Mouse (Mus musculus): ENCODE measurements around the gene Ptpn11. TPM values are rescaled to one million over a fixed set of nuclear protein-coding genes. Genes with fewer than 3 reads are reported as not detected.
A peak's percentile ranks its signal among the peaks of the same experiment; 100 is the strongest.

Gene Ptpn11
- polyA plus RNA-seq, 1 experiment from 2014 or later, result 17.4 TPM

GRCm38 (mm10) chr5:121172835-121173234 lies 18.4 kb downstream of the Ptpn11 start:
- H3K9ac ChIP-seq (ENCODE audit: low read length), result no peak overlapping the region
- H3K36me3 ChIP-seq (ENCODE audit: control insufficient read depth, insufficient read depth), result peaks cover 13% of the 10 kb centered on the region
- no peaks in the 10 kb centered on the region for H3K9me3 ChIP-seq (replicated peaks; ENCODE audit: control insufficient read depth, low read length)
- no peak overlapping the region for H3K4me2 ChIP-seq (ENCODE audit: low read depth, low read length)
- peaks cover 3% of the 10 kb centered on the region; the same call in 1 of the 2 replicates for H3K4me1 ChIP-seq (ENCODE audit: control insufficient read depth, insufficient read depth, low read length)
- H3K27me3 ChIP-seq (ENCODE audit: control insufficient read depth, insufficient read depth, low read length), result no peaks in the 10 kb centered on the region
- H3K4me3 ChIP-seq (ENCODE audit: low read length), result no peak overlapping the region
- H3K27ac ChIP-seq (ENCODE audit: low read length), result no peak overlapping the region
- WGBS, result 80% methylated on average over 4 of the region's 4 CpGs
- no peak for ATAC-seq (replicated peaks; ENCODE audit: extremely low read depth, insufficient read depth, low FRiP score)

- Histone ChIP-seq H3K9ac (ENCODE audit: low read length) (no peak overlapping the region), H3K4me1 (ENCODE audit: control insufficient read depth, insufficient read depth, low read length) (0 out of 2 replicates have a peak, but pooled peaks cover under 1% of the 10 kb centered on the region), H3K27ac (ENCODE audit: low read length) (no peak overlapping the region), H3K4me2 (ENCODE audit: low read depth, low read length) (no peak overlapping the region), H3K27me3 (ENCODE audit: control insufficient read depth, insufficient read depth, low read length) (no peaks in the 10 kb centered on the region), H3K9me3 (replicated peaks; ENCODE audit: control insufficient read depth, low read length) (no peaks in the 10 kb centered on the region), H3K4me3 (ENCODE audit: low read length) (no peak overlapping the region), H3K36me3 (ENCODE audit: control insufficient read depth, insufficient read depth) (peaks cover 30% of the 10 kb centered on the region)
- no peak for ATAC-seq (replicated peaks; ENCODE audit: extremely low read depth, insufficient read depth, low FRiP score)
- 78% methylated on average over 2 of the region's 2 CpGs for WGBS
These were observed 21.6 kb downstream of the Ptpn11 start for GRCm38 (mm10) chr5:121169588-121169987.

GRCm38 (mm10) chr5:121166884-121167283 lies 24.3 kb downstream of the Ptpn11 start:
- no peak overlapping the region for H3K4me3 ChIP-seq (ENCODE audit: low read length)
- H3K4me1 ChIP-seq (ENCODE audit: control insufficient read depth, insufficient read depth, low read length), result no peaks in the 10 kb centered on the region
- no peak for ATAC-seq (replicated peaks; ENCODE audit: extremely low read depth, insufficient read depth, low FRiP score)
- H3K9ac ChIP-seq (ENCODE audit: low read length), result no peak overlapping the region
- WGBS, result 95% methylated on average over 6 of the region's 6 CpGs
- H3K9me3 ChIP-seq (replicated peaks; ENCODE audit: control insufficient read depth, low read length), result no peaks in the 10 kb centered on the region
- no peak overlapping the region for H3K4me2 ChIP-seq (ENCODE audit: low read depth, low read length)
- no peak overlapping the region for H3K27ac ChIP-seq (ENCODE audit: low read length)
- H3K27me3 ChIP-seq (ENCODE audit: control insufficient read depth, insufficient read depth, low read length), result no peaks in the 10 kb centered on the region
- peaks cover 56% of the 10 kb centered on the region for H3K36me3 ChIP-seq (ENCODE audit: control insufficient read depth, insufficient read depth)

GRCm38 (mm10) chr5:121162923-121163322 lies 28.3 kb downstream of the Ptpn11 start:
- Histone ChIP-seq H3K27me3 (ENCODE audit: control insufficient read depth, insufficient read depth, low read length) (no peaks in the 10 kb centered on the region), H3K4me1 (ENCODE audit: control insufficient read depth, insufficient read depth, low read length) (peaks cover 4% of the 10 kb centered on the region), H3K4me2 (ENCODE audit: low read depth, low read length) (no peak overlapping the region), H3K36me3 (ENCODE audit: control insufficient read depth, insufficient read depth) (peaks cover 56% of the 10 kb centered on the region), H3K4me3 (ENCODE audit: low read length) (no peak overlapping the region), H3K27ac (ENCODE audit: low read length) (no peak overlapping the region), H3K9me3 (replicated peaks; ENCODE audit: control insufficient read depth, low read length) (no peaks in the 10 kb centered on the region), H3K9ac (ENCODE audit: low read length) (no peak overlapping the region)
- WGBS, result 89% methylated on average over 7 of the region's 7 CpGs
- ATAC-seq (replicated peaks; ENCODE audit: extremely low read depth, insufficient read depth, low FRiP score), result no peak

GRCm38 (mm10) chr5:121162285-121162684 lies 28.9 kb downstream of the Ptpn11 start:
- H3K4me2 ChIP-seq (ENCODE audit: low read depth, low read length), result no peak overlapping the region
- peaks cover 57% of the 10 kb centered on the region for H3K36me3 ChIP-seq (ENCODE audit: control insufficient read depth, insufficient read depth)
- no peaks in the 10 kb centered on the region for H3K27me3 ChIP-seq (ENCODE audit: control insufficient read depth, insufficient read depth, low read length)
- H3K27ac ChIP-seq (ENCODE audit: low read length), result no peak overlapping the region
- H3K4me3 ChIP-seq (ENCODE audit: low read length), result no peak overlapping the region
- WGBS, result 87% methylated on average over 5 of the region's 5 CpGs
- ATAC-seq (replicated peaks; ENCODE audit: extremely low read depth, insufficient read depth, low FRiP score), result no peak
- peaks cover 4% of the 10 kb centered on the region for H3K4me1 ChIP-seq (ENCODE audit: control insufficient read depth, insufficient read depth, low read length)
- no peak overlapping the region for H3K9ac ChIP-seq (ENCODE audit: low read length)
- H3K9me3 ChIP-seq (replicated peaks; ENCODE audit: control insufficient read depth, low read length), result no peaks in the 10 kb centered on the region

- Histone ChIP-seq H3K4me2 (ENCODE audit: low read depth, low read length) (no peak overlapping the region), H3K27ac (ENCODE audit: low read length) (no peak overlapping the region), H3K27me3 (ENCODE audit: control insufficient read depth, insufficient read depth, low read length) (no peaks in the 10 kb centered on the region), H3K9ac (ENCODE audit: low read length) (no peak overlapping the region), H3K4me3 (ENCODE audit: low read length) (no peak overlapping the region), H3K4me1 (ENCODE audit: control insufficient read depth, insufficient read depth, low read length) (peaks cover 11% of the 10 kb centered on the region), H3K36me3 (ENCODE audit: control insufficient read depth, insufficient read depth) (peaks cover 44% of the 10 kb centered on the region), H3K9me3 (replicated peaks; ENCODE audit: control insufficient read depth, low read length) (no peaks in the 10 kb centered on the region)
- WGBS, result 49% methylated on average over 7 of the region's 7 CpGs
- no peak for ATAC-seq (replicated peaks; ENCODE audit: extremely low read depth, insufficient read depth, low FRiP score)
These were observed 32.2 kb downstream of the Ptpn11 start for GRCm38 (mm10) chr5:121158966-121159365.

GRCm38 (mm10) chr5:121157489-121157888 lies 33.7 kb downstream of the Ptpn11 start:
- no peak overlapping the region for H3K4me2 ChIP-seq (ENCODE audit: low read depth, low read length)
- H3K9ac ChIP-seq (ENCODE audit: low read length), result no peak overlapping the region
- H3K36me3 ChIP-seq (ENCODE audit: control insufficient read depth, insufficient read depth), result peaks cover 33% of the 10 kb centered on the region
- H3K4me3 ChIP-seq (ENCODE audit: low read length), result no peak overlapping the region
- H3K9me3 ChIP-seq (replicated peaks; ENCODE audit: control insufficient read depth, low read length), result no peaks in the 10 kb centered on the region
- no peaks in the 10 kb centered on the region for H3K27me3 ChIP-seq (ENCODE audit: control insufficient read depth, insufficient read depth, low read length)
- H3K4me1 ChIP-seq (ENCODE audit: control insufficient read depth, insufficient read depth, low read length), result peaks cover 11% of the 10 kb centered on the region
- no peak for ATAC-seq (replicated peaks; ENCODE audit: extremely low read depth, insufficient read depth, low FRiP score)
- WGBS, result 94% methylated on average over 5 of the region's 5 CpGs
- H3K27ac ChIP-seq (ENCODE audit: low read length), result no peak overlapping the region

- WGBS, result 19% methylated on average over 2 of the region's 2 CpGs
- H3K27me3 ChIP-seq (ENCODE audit: control insufficient read depth, insufficient read depth, low read length), result no peaks in the 10 kb centered on the region
- peaks cover 11% of the 10 kb centered on the region for H3K4me1 ChIP-seq (ENCODE audit: control insufficient read depth, insufficient read depth, low read length)
- peaks cover 33% of the 10 kb centered on the region for H3K36me3 ChIP-seq (ENCODE audit: control insufficient read depth, insufficient read depth)
- H3K27ac ChIP-seq (ENCODE audit: low read length), result no peak overlapping the region
- H3K4me3 ChIP-seq (ENCODE audit: low read length), result no peak overlapping the region
- no peak overlapping the region for H3K4me2 ChIP-seq (ENCODE audit: low read depth, low read length)
- no peak overlapping the region for H3K9ac ChIP-seq (ENCODE audit: low read length)
- no peak for ATAC-seq (replicated peaks; ENCODE audit: extremely low read depth, insufficient read depth, low FRiP score)
- H3K9me3 ChIP-seq (replicated peaks; ENCODE audit: control insufficient read depth, low read length), result no peaks in the 10 kb centered on the region
These were observed 34.2 kb downstream of the Ptpn11 start for GRCm38 (mm10) chr5:121157017-121157416.

- 73% methylated on average over 4 of the region's 4 CpGs for WGBS
- Histone ChIP-seq H3K27me3 (ENCODE audit: control insufficient read depth, insufficient read depth, low read length) (no peaks in the 10 kb centered on the region), H3K4me1 (ENCODE audit: control insufficient read depth, insufficient read depth, low read length) (peaks cover 11% of the 10 kb centered on the region), H3K9me3 (replicated peaks; ENCODE audit: control insufficient read depth, low read length) (no peaks in the 10 kb centered on the region), H3K9ac (ENCODE audit: low read length) (no peak overlapping the region), H3K4me2 (ENCODE audit: low read depth, low read length) (no peak overlapping the region), H3K36me3 (ENCODE audit: control insufficient read depth, insufficient read depth) (peaks cover 30% of the 10 kb centered on the region), H3K4me3 (ENCODE audit: low read length) (no peak overlapping the region), H3K27ac (ENCODE audit: low read length) (peak overlapping the region; percentile 27; the same call in 1 of the 2 replicates)
- ATAC-seq (replicated peaks; ENCODE audit: extremely low read depth, insufficient read depth, low FRiP score), result no peak
These were observed 35.1 kb downstream of the Ptpn11 start for GRCm38 (mm10) chr5:121156121-121156520.
